Mouse (Mus musculus) CH12.LX (cell line): Measurements from ENCODE around the gene Prpf4b.

Source experiments
- CTCF ChIP-seq, 2 experiments: IDR thresholded peaks in 1 of 2; conservative IDR thresholded peaks in 1 of 2; 2 replicates each; pipeline ENCODE4 v1.5.1; 2011 to 2012; ENCODE audit warnings: low read depth in 2 of 2, low read length in 2 of 2, improper control_type of control experiment in 1 of 2, inconsistent platforms in 1 of 2, mild to moderate bottlenecking in 1 of 2, moderate library complexity in 1 of 2
- ELF1 ChIP-seq: IDR thresholded peaks from 2 replicates; pipeline ENCODE4 v1.6.1; 2014; ENCODE audit warnings: low read depth, mild to moderate bottlenecking, inconsistent platforms, low read length, improper control_type of control experiment
- EP300 ChIP-seq: IDR thresholded peaks from 2 replicates; pipeline ENCODE4 v1.6.1; 2011; ENCODE audit warnings: low read length, improper control_type of control experiment
- GABPA ChIP-seq: IDR thresholded peaks from 2 replicates; pipeline ENCODE4 v1.6.1; 2012; ENCODE audit warnings: low read depth, low read length, improper control_type of control experiment, inconsistent platforms; ENCODE audit not compliant: insufficient replicate concordance
- KAT2A ChIP-seq: IDR thresholded peaks from 2 replicates; pipeline ENCODE4 v1.6.1; 2012; ENCODE audit warnings: low read length, improper control_type of control experiment, inconsistent platforms; ENCODE audit not compliant: insufficient replicate concordance
- MAX ChIP-seq: IDR thresholded peaks from 2 replicates; pipeline ENCODE4 v1.6.1; 2011; ENCODE audit warnings: low read length, improper control_type of control experiment
- MAZ ChIP-seq: IDR thresholded peaks from 2 replicates; pipeline ENCODE4 v1.6.1; 2012; ENCODE audit warnings: low read depth, mild to moderate bottlenecking, inconsistent platforms, low read length, improper control_type of control experiment, moderate library complexity
- MXI1 ChIP-seq: IDR thresholded peaks from 2 replicates; pipeline ENCODE4 v1.6.1; 2011; ENCODE audit warnings: mild to moderate bottlenecking, low read depth, low read length, improper control_type of control experiment
- TBP ChIP-seq: conservative IDR thresholded peaks from 2 replicates; pipeline ENCODE4 v1.6.1; 2011; ENCODE audit warnings: low read depth, low read length, improper control_type of control experiment
- UBTF ChIP-seq: IDR thresholded peaks from 2 replicates; pipeline ENCODE4 v1.6.1; 2012; ENCODE audit warnings: low read depth, mild to moderate bottlenecking, inconsistent platforms, low read length, improper control_type of control experiment, moderate library complexity
- ZC3H11A ChIP-seq: IDR thresholded peaks from 2 replicates; pipeline ENCODE4 v1.6.1; 2012; ENCODE audit warnings: low read depth, mild to moderate bottlenecking, inconsistent platforms, low read length, improper control_type of control experiment

GRCm38 (mm10) chr13:34873801-34874681 is 1.1 kb upstream of the Prpf4b start:
- no peak for TF ChIP-seq CTCF (conservative IDR thresholded peaks at IDR 0.05 in 1 of 2, IDR thresholded peaks at IDR 0.05 in 1 of 2; ENCODE audit: low read depth in 2 of 2, low read length in 2 of 2)
- peak; percentile 82; the same call in 1 of the 2 replicates for TF ChIP-seq KAT2A
- no peak for TF ChIP-seq ZC3H11A
- peak; percentile 30; the same call in 1 of the 2 replicates for TF ChIP-seq UBTF
- peak; percentile 61; the same call in 1 of the 2 replicates for TF ChIP-seq MXI1
- no peak for TF ChIP-seq MAX
- peak; percentile 22; the same call in 1 of the 2 replicates for TF ChIP-seq EP300
- peak; percentile 97 for TF ChIP-seq ELF1
- TF ChIP-seq GABPA = no peak; the same call in 1 of the 2 replicates
- peak; percentile 34; the same call in 1 of the 2 replicates for TF ChIP-seq TBP
- peak; percentile 55; the same call in 1 of the 2 replicates for TF ChIP-seq MAZ
